Mouse (Mus musculus) heart, adult 18-20 months (tissue): ENCODE measurements at regions not wholly inside any gene's neighbourhood (a gene's known extent, or its start where the extent isn't known, plus 50 kb on each side); places are given as distances from the start of the nearest gene placed in this dataset.
"Not testable (repeated sequence)": the region's sequence is repeated elsewhere in the genome, so short reads cannot be mapped to it uniquely, and the experiment has no call there.

Source experiments
- DNase-seq, 2 experiments: peaks; one replicate each; pipeline ENCODE4 v3.0.0; 2021 to 2022; ENCODE audit warnings: mixed read lengths in 1 of 2

- no peak for DNase-seq
Measured at GRCm38 (mm10) chr16:55758707-55759067, 80.0 kb downstream of the Nfkbiz start.

- no peak for DNase-seq
Measured at GRCm38 (mm10) chr16:55757952-55758706, 80.6 kb downstream of the Nfkbiz start.

- DNase-seq: not testable (repeated sequence)
Measured at GRCm38 (mm10) chr16:55757422-55757815, 81.3 kb downstream of the Nfkbiz start.

- no peak for DNase-seq
Measured at GRCm38 (mm10) chr16:55756764-55757421, 81.8 kb downstream of the Nfkbiz start.

GRCm38 (mm10) chr16:55755309-55755832 lies 83.3 kb downstream of the Nfkbiz start:
- DNase-seq: no peak

- peak; percentile 19 to 58 for DNase-seq
Measured at GRCm38 (mm10) chr16:55754092-55754763, 84.5 kb downstream of the Nfkbiz start.

GRCm38 (mm10) chr16:55753380-55753779 lies 85.3 kb downstream of the Nfkbiz start:
- DNase-seq: no peak

GRCm38 (mm10) chr16:55747250-55747649 lies 91.4 kb downstream of the Nfkbiz start:
- peak in 1 of 2 experiments; percentile 16 for DNase-seq

GRCm38 (mm10) chr16:55746159-55746558 lies 92.5 kb downstream of the Nfkbiz start:
- DNase-seq: no peak

- no peak for DNase-seq
Measured at GRCm38 (mm10) chr16:55745094-55745493, 93.6 kb downstream of the Nfkbiz start.

GRCm38 (mm10) chr16:55741099-55741863 lies 97.4 kb downstream of the Nfkbiz start:
- DNase-seq: no peak

GRCm38 (mm10) chr16:55738741-55739140 lies 100.0 kb downstream of the Nfkbiz start:
- DNase-seq: no peak

- no peak for DNase-seq
Measured at GRCm38 (mm10) chr16:55735476-55735968, 103.2 kb downstream of the Nfkbiz start.

GRCm38 (mm10) chr16:55734301-55734700 lies 104.4 kb downstream of the Nfkbiz start:
- DNase-seq: peak in 1 of 2 experiments; percentile 28

- DNase-seq: peak; percentile 49 to 67
Measured at GRCm38 (mm10) chr16:55733751-55734150, 104.9 kb downstream of the Nfkbiz start.

- peak; percentile 34 to 56 for DNase-seq
Measured at GRCm38 (mm10) chr16:55731003-55731402, 107.7 kb downstream of the Nfkbiz start.

GRCm38 (mm10) chr16:55726538-55726937 lies 112.2 kb downstream of the Nfkbiz start:
- no peak for DNase-seq

GRCm38 (mm10) chr16:55720430-55720829 lies 118.3 kb downstream of the Nfkbiz start:
- no peak for DNase-seq

- no peak for DNase-seq
Measured at GRCm38 (mm10) chr16:55710017-55710416, 128.7 kb downstream of the Nfkbiz start.

- no peak for DNase-seq
Measured at GRCm38 (mm10) chr16:55706502-55706901, 132.2 kb downstream of the Nfkbiz start.

GRCm38 (mm10) chr16:55698489-55698892 lies 140.2 kb downstream of the Nfkbiz start:
- DNase-seq: peak in 1 of 2 experiments; percentile 10

GRCm38 (mm10) chr16:55691069-55691468 lies 147.6 kb downstream of the Nfkbiz start:
- DNase-seq: no peak
